Mouse (Mus musculus): Measurements from ENCODE around the gene Rbfox2. TPM values are rescaled to one million over a fixed set of nuclear protein-coding genes. Genes with fewer than 3 reads are reported as not detected.

Rbfox2 gene
- total RNA-seq, 2 experiments from 2014 or later: 418 to 432 TPM

DNA sequence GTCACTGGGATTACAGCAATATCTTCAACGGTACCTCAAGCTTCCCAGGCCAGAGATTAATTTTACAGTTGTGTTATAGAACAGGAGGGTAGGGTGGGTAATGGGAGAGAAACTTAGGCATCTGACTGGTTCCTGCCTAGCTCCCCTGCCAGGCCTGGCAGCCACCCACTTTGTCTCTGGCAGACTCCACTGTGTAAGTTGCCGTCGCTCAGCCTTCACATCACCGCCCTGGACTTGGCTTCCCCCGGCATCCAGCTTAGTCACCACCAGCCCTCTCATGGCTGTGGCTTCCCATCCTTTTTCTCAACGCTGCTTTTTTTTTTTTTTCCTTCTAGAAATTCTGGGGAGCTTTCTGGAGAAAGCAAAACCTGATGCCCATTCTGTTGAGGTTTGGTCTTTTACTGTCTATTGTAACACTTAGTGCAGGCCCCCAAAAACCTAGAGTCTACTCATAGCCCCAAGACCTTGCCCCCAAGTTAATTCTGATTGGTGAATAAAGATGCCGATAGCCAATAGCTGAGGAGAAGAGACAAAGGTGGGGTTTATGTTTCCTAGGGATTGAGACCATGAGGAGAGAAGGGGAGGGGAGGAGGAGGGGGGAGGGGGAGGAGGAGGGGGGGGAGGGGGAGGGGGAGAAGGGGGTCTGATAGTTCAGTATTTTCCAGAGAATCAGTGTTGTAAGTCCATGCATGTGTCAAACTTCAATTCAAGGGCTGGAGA is 25.6 kb upstream of the Rbfox2 start:
- intact Hi-C loops (cut with DNase I): loop anchor here (10.0 kb wide), 1 partner anchor 108 kb away; no protein-coding TSS in a partner anchor
- peak; percentile 81 for DNase-seq

DNA sequence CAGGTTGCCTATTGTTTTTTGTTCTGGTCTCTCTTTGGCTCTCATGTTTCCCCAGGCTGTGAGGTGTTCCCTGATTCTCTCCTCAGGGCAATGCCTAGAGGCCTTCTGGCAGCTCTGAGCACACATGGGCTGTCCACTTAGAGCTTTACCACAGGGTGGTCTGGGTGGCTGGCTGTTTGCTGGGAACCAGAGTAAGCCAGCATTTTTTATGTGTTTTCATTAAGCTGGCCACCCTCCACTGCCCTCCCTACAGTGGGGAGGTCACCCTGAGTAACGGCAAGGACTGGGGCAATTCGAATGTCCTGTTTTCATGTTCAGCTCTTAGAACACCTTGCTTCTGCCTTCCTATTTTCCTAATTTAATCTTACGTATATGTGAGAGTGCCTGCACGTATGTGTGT is 24.6 kb upstream of the Rbfox2 start:
- intact Hi-C loops (cut with DNase I): loop anchor here (10.0 kb wide), 1 partner anchor 107 kb away; no protein-coding TSS in a partner anchor
- DNase-seq: no peak

DNA sequence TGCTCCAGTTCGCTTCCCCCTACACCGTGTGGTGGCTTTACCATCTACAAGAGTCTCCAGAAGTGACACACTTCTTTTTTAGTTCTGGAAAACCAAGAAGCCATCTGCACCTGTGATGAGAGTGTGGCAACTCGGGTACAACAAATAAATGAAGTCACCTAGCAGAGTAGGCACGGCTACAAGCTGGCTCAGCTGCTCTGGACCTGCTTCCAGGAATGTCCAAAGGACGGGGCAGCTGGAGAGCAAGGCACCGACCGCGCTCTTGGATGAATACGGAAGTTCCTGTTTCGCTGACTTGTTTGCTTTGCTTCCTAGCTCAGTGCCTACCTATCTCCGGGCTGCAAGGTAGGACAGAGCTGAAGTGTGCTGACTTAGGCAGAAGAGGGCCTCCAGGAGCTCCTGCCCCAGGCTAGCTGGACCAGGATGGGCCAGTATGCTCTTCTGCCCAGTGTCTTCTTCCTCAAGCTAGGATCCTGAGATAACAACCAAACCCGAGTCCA is 22.9 kb upstream of the Rbfox2 start:
- intact Hi-C loops (cut with DNase I): loop anchor here (10.0 kb wide), 1 partner anchor 105 kb away; no protein-coding TSS in a partner anchor
- DNase-seq: no peak

DNA sequence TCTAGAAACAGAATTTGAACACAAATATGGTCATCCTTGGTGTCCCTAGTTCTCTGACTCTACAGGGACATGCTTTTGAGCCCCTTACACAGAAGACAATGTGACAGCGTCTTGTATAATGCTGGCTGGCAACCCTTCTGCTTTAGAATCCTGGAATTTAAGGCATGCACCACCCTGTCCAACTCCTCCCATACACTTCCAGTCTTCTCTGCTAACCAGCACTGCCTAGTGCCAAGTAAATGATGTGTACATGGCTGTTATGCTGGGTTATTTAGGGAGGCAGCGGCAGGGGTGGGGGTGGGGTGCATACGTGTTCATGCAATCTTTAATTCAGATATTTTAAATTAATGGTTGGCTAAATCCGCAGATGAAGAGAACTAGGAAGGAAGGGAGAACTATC is 19.6 kb upstream of the Rbfox2 start:
- DNase-seq: no peak
- intact Hi-C loops (cut with DNase I): no loop called here

DNA sequence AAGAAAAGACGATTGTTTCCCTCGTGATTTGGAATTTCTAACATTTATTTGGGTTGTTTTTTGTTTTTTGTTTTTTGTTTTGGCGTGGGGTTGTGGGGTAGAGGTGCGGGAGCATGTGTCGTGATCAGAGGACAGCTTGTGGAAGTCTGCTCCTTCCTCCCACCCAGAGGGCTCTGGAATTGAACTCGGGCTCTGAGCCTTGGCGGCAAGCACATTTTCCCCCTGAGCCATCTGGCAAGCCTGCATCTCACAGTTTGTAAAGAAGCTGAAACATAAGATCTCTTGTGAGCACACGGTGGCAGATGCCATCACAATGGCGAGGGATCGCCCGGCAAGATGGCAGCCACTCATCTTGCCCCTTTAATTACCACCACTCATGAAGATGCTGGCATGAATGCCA is 17.6 kb upstream of the Rbfox2 start:
- intact Hi-C loops (cut with DNase I): no loop called here
- peak; percentile 24 for DNase-seq

DNA sequence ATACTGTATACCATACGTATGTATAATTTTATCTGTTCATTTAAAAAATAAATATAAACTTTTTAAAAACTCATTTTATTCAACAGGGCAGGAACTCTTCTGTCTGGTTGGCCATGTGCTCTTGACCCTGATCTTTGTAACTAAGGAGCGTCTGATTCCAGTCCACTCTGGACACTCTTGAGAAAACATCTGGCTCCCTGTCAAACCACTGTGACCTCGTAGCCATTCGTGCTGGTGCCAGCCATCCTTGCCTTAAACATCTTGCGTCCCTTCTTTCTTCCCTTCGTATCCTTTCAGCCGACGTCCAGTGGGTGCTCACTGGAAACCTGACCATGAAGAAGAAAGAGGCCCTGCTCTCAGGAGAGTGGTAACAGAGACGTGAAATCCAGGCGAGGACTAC is 16.4 kb upstream of the Rbfox2 start:
- DNase-seq: no peak
- intact Hi-C loops (cut with DNase I): no loop called here

DNA sequence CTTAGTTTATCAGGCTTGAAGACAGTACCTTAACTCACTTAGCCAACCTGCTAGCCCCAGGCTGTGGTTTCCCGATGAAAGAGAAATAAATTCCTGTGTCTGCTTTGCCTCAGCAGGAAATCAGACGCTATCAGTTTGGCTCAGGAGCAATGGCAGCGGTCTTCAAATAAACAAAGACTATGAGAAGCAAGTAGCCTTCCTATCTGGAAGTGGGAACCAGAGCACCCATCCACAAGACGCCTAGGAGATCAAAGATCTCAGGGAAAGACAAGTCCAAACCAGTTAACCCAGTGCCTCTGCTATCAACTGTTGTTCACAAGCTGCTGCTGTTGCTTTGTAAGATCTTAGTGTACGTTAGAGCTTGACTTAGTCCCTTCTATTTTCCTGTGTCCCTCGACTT is 6.9 kb upstream of the Rbfox2 start:
- intact Hi-C loops (cut with DNase I): no loop called here
- no peak for DNase-seq

DNA sequence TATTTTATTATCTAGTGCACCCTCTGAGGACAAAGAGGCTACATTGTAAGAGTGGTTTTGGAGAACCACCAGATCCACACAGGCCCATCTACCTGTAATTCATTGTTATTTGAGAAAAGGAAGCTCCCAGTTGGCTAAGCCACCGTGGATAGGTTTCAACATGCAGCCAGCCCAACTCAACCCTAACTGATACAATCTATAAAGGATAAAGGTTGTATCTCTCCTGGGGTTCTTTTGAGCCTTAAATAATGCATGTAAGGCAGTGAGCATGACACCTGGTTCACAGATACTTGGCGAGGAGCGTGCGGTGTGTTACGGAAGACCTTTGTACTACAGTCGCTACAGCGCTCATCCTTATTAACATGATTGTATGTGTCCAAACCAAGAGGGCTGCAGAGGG is 6.0 kb upstream of the Rbfox2 start:
- DNase-seq: no peak
- intact Hi-C loops (cut with DNase I): no loop called here

DNA sequence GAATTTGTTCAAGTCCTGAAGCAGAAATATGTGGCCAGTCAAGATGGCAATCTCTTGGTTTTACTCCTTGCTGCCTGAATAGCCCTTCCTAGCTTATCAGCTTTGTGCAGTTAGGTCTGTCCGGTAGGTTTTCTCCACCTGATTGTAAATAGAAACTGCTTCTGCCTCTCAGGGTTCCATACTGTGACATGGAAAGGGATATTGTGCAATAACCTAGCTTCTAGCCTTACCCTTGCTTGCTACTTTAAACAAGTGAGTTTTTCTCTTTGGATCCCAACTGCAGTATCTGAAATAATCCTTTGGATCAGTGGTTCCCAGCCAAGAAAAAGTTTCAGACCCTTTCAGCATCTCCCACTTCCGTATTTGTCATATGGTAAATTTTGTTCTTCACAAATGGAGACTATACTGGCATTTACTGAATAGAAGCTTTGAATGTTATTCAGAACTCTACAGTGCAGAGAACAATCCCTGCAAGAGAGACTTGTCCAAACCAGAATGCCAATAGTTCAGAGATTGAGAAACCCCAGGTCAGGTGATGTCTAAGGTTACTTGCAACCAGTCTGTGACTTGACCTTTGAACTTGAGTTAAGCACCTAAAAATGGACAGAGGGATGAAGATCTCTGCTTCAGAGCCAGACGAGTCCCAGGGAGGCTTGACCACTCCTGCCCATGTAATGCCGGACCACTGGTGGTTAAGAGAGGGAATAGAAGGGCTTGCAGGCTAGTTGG is 1.1 kb upstream of the Rbfox2 start:
- no peak for DNase-seq
- intact Hi-C loops (cut with DNase I): loop anchor here (10.0 kb wide), 1 partner anchor 83 kb away; no protein-coding TSS in a partner anchor

DNA sequence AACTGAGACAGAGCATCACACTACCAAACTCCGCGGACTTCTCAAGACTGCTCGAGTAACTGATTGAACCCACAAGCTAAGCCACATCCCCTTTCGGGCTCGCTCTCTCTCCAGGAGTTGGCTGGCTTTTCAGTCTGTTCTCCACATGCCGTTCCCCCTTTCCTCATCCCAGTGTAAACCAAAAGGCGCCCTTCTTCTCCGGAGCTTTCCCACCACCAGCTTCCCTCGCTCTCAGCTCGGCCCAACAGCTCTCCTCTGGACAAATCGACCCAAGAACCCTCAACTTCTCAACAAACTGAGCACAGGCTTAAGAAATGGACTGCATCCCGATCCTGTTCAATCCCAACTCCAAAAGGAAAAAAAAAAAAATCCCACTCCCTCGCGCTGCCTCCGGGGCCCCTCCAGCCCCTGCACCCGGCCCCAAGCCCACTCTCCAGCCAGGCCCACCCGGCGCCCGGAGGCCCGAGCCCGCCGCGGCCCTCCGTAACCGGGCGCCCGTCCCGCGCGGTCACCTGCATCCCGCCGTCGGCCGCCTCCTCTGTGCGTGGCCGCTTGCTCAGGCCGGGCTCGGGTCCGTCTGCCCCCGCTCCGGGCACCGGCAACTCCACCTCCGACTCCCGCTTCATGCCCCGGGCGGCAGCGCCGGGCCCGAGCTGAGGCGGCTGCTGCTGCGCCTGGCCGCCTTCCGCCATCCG is 805 bp downstream of the Rbfox2 start:
- intact Hi-C loops (cut with DNase I): loop anchor here (10.0 kb wide), 1 partner anchor 81 kb away; no protein-coding TSS in a partner anchor
- DNase-seq: peak; percentile 46

DNA sequence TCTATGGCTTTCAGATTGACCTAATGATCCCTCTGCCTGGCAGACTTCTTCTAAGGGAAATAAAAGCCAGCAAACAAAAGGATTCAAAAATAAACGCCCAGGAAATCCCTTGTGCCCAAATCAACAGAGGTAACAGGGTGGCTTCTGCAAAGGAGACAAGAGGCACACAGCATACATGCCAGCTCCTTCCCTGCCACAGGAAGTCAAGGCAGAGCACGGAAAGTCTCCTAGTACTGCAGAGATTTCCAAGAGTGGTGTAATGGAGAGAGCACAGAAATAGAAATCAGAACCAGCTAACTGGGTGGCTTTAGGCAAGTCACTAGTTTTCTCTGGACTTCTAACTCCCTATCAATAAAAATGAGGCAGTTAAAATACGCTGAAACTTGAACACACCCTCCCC is 1.8 kb downstream of the Rbfox2 start:
- no peak for DNase-seq
- intact Hi-C loops (cut with DNase I): loop anchor here (10.0 kb wide), 1 partner anchor 80 kb away; no protein-coding TSS in a partner anchor

DNA sequence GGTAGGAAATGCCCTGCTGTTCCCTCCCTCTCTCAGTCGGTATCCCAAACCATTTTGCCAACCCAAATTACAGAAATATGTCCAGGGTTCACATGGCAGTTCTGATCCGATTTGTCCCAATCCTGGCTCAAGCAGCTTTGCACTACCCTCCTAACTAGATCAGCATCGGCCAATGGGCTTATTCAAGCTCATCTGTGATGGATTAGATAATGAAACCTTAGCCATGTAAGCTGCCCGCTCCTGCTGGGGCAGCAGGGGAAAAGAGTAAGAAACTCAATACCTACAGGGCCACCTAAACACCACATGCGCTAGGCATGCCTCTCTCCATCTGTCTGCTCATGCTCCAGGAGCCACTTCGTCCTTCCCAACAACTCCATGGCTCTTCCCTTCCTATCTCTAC is 5.7 kb downstream of the Rbfox2 start:
- no peak for DNase-seq
- intact Hi-C loops (cut with DNase I): loop anchor here (10.0 kb wide), 1 partner anchor 76 kb away; no protein-coding TSS in a partner anchor

DNA sequence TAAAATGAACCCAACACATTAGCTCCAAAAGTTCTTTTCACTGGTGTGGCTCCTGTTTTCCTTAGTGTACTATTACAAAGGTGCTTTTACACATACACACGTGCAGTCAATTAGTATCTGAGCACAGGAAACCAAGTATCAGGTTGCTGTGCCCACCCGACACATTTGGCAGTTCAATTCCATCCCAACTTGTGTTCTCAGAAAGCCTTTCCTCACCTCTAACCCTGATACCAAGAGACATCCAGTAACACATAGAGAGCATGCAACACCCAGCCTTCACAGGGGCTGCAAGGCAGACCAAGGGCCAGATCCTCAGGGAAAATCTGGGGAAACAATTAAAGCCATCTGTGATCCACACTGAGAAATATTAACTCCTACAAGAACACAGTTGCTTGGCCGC is 8.2 kb downstream of the Rbfox2 start:
- intact Hi-C loops (cut with DNase I): no loop called here
- no peak for DNase-seq

DNA sequence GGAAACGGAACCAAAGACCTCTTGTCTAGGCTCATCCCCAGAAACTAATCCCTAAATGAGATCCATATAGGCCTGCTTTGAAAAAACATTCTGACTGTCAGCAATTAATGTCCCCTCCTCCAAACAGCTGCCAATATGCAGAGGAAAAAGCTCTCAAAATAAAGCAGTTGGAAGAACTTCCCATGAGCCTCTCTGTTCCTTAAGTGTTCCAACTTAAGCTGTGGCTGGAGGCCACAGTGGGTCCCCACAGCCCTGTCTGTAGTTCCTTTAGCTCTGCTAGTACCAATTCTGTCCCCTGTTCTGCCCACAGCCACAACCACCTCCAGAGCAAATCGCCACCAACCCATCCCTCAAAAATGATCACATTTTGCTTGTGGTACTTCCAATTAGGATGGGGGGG is 10.2 kb downstream of the Rbfox2 start:
- intact Hi-C loops (cut with DNase I): no loop called here
- no peak for DNase-seq

DNA sequence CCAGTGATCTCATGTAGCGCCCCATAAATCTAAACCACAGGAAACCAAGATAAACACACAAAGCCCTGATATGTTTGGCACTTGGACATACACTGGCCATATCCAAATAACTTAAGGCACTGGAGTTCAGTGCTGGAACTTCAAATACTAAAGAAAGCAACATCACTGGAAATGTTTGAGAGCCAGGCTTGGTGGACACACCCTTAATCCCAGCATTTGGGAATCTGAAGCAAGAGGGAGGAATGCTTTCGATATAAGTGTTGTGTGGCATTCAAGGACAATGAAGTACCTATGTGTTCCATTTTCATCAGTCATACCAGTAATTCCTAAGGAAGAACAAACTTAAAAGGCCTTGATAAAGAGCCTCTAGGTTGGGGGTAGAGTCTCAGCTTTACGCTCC is 13.3 kb downstream of the Rbfox2 start:
- intact Hi-C loops (cut with DNase I): no loop called here
- no peak for DNase-seq

DNA sequence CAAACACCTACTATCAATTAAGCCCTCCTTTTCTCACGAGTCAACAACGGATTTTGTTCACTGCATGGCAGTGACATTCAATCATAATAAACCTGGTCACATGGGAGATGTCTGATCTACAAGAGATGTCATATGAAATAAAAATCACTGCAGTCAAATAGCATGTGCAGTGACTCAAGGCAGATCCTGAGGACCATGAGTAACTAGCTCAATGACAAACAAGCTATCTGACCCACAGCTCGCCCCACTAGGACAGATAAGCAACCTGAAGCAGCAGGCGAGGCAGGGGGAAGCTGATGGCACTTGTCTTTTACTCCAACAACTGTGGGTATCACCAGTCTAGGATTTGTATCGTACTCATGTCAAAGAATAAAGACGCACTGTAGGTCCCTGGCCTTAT is 14.4 kb downstream of the Rbfox2 start:
- no peak for DNase-seq
- intact Hi-C loops (cut with DNase I): no loop called here

DNA sequence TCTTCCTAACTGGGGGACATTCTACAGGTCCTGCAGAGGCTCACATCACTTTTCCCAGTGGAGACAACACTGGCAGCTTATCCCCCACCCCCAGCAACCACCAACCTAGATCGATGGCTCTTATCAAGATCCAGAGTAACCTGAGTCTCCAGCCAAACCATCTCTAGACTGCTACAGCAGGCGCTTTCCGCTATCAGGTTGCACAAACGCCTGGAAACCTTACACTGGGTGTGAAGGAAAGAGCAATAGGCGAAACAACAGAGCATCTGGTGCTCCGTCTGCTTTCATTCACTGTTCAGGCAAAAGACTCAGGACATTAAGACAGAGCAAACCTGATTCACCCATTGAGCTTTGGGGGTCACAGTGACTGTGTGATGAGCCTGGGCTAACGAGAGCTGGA is 15.3 kb downstream of the Rbfox2 start:
- DNase-seq: no peak
- intact Hi-C loops (cut with DNase I): no loop called here

DNA sequence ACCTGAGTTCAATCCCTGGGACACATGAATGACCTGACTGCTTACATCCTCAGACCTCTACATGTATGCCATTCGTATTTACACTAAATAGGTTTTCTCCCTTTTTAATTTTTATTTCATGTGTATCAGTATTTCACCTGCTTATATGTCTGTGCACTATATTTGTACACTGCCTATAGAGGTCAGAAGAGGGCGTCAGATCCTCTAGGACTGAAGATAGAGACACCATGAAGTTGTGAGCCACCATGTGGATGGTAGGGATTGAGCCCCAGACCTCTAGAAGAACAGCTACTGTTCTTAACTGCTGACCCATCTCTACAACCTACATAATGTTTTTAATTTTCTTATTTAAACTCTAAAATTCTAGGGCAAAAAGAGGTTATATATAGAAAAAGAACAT is 16.5 kb downstream of the Rbfox2 start:
- intact Hi-C loops (cut with DNase I): no loop called here
- no peak for DNase-seq

DNA sequence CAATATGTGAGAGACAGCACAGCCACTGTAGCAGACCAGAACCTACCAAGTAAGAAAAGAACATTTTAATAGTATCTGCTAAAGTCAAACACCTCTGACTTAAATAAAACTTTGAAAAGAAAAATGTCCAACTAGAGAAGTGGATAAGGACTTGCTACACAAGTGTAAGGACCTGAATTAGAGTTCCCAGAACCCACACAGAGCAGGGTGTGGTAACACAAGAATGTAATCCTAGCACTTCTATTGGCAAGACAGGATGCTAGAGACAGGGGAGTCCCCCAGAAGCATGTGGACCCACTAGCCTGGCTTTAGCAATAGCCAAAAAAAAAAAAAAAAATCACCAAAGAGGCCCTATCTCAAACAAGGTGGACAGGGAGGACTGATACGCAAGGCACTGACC is 26.7 kb downstream of the Rbfox2 start:
- DNase-seq: no peak
- intact Hi-C loops (cut with DNase I): no loop called here

DNA sequence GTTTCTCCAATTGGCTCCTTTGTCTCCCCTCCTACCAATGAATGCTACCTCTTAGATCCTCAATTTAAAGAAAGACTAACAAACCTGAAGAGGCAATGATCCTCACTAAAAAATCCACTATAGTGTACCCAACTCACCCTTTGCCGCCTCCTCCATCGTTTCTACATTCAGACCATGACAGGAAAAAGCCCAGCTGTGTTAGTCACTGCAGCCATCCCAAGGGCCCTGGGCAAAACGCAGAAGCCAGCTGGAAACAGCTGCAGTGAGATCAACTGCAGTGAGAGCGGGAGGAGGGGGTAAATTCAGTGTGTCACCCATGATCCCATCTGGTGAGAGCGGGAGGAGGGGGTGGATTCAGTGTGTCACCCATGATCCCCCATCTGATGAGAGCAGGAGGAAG is 28.0 kb downstream of the Rbfox2 start:
- intact Hi-C loops (cut with DNase I): no loop called here

More for the DNA sequence above, 28.0 kb downstream of the Rbfox2 start:
- DNase-seq: no peak
